Mouse (Mus musculus) brain, embryonic 18.5 days (tissue): ENCODE results near the gene Neurl1b.

Source experiments
- DNase-seq: peaks from one replicate; pipeline ENCODE4 v3.0.0-alpha.2; 2012; ENCODE audit warnings: low read depth, low spot score

Gene Neurl1b

GRCm38 (mm10) chr17:26490910-26491309 lies 76.3 kb downstream of the Neurl1b start:
- DNase-seq = no peak

GRCm38 (mm10) chr17:26492246-26492645 lies 77.6 kb downstream of the Neurl1b start:
- DNase-seq = no peak

GRCm38 (mm10) chr17:26494642-26495468 lies 80.2 kb downstream of the Neurl1b start:
- DNase-seq = no peak
